ENCODE assay signal across 23 mouse cellular contexts in genomic region chr8:120120951-120121350, GRCm38 (mm10). TPM values are rescaled to one million over a fixed set of nuclear protein-coding genes. Genes with fewer than 3 reads are reported as not detected.
DNase-seq lines count a peak whose midpoint lies in the region; ATAC-seq lines count a peak whose summit lies in the region.
"Had no signal": no experiment of that assay in that cellular context is flagged by ENCODE, and none has a peak within 500 bp of the region (broad histone marks: within the 10 kb centered on the region; RNA-seq: fewer than 3 reads in every experiment).

No protein-coding gene starts in this region.

- H3K27me3 ChIP-seq in heart, embryonic 15.5 days: 0 out of 2 replicates have a peak, but pooled peaks cover 1% of the 10 kb centered on the region
- H3K27me3 ChIP-seq in forebrain, embryonic 10.5 days (ENCODE audit: poor library complexity, severe bottlenecking): peaks cover 38% of the 10 kb centered on the region
- peaks cover 27% of the 10 kb centered on the region for H3K27me3 ChIP-seq in kidney, embryonic 15.5 days
- H3K27me3 ChIP-seq: Patski had no signal

- peaks cover 78% of the 10 kb centered on the region for H3K4me1 ChIP-seq in heart, embryonic 15.5 days (replicated peaks)
- H3K4me1 ChIP-seq in forebrain, embryonic 10.5 days: peaks cover 29% of the 10 kb centered on the region
- H3K4me1 ChIP-seq in kidney, embryonic 15.5 days: peaks cover 27% of the 10 kb centered on the region

- H3K9ac ChIP-seq in heart, embryonic 15.5 days: no peak overlapping the region
- H3K9ac ChIP-seq in kidney, embryonic 15.5 days: no peak overlapping the region
- H3K9ac ChIP-seq: embryonic facial prominence, embryonic 12.5 days; forebrain, embryonic 15.5 days; hindbrain, embryonic 12.5 days; limb, embryonic 12.5 days; liver, embryonic 12.5 days; neural tube, embryonic 15.5 days had no signal

- no peaks in the 10 kb centered on the region for H3K9me3 ChIP-seq in heart, embryonic 15.5 days (replicated peaks)
- 0 out of 2 replicates have a peak, but pooled peaks cover 3% of the 10 kb centered on the region for H3K9me3 ChIP-seq in forebrain, embryonic 10.5 days
- no peaks in the 10 kb centered on the region for H3K9me3 ChIP-seq in kidney, embryonic 15.5 days (replicated peaks)
- H3K9me3 ChIP-seq: embryonic facial prominence, embryonic 12.5 days; forebrain, embryonic 15.5 days; hindbrain, embryonic 12.5 days; limb, embryonic 12.5 days; liver, embryonic 12.5 days; neural tube, embryonic 15.5 days had no signal

- H3K4me3 ChIP-seq in heart, embryonic 15.5 days: no peak overlapping the region
- H3K4me3 ChIP-seq in forebrain, embryonic 10.5 days: no peak overlapping the region
- H3K4me3 ChIP-seq in kidney, embryonic 15.5 days (replicated peaks): no peak overlapping the region
- H3K4me3 ChIP-seq: embryonic facial prominence, embryonic 12.5 days; erythroblast, embryonic 14.5 days; forebrain, embryonic 15.5 days; hindbrain, embryonic 12.5 days; limb, embryonic 12.5 days; liver, embryonic 12.5 days; neural tube, embryonic 15.5 days had no signal

- no peaks in the 10 kb centered on the region for H3K36me3 ChIP-seq in heart, embryonic 15.5 days
- H3K36me3 ChIP-seq in forebrain, embryonic 10.5 days (replicated peaks): no peaks in the 10 kb centered on the region
- H3K36me3 ChIP-seq in kidney, embryonic 15.5 days: no peaks in the 10 kb centered on the region
- H3K36me3 ChIP-seq: embryonic facial prominence, embryonic 12.5 days; forebrain, embryonic 15.5 days; hindbrain, embryonic 12.5 days; limb, embryonic 12.5 days; liver, embryonic 12.5 days; neural tube, embryonic 15.5 days had no signal

- intact Hi-C loops in heart, postnatal 36 days (cut with DNase I): no loop called here

- WGBS in heart, embryonic 15.5 days: 41% methylated on average over 5 of the region's 5 CpGs
- WGBS in forebrain, embryonic 10.5 days: 65% methylated on average over 5 of the region's 5 CpGs
- WGBS in kidney, embryonic 15.5 days: 55% methylated on average over 5 of the region's 5 CpGs

- peak overlapping the region; percentile 24; the same call in 1 of the 2 replicates for H3K4me2 ChIP-seq in heart, embryonic 15.5 days
- H3K4me2 ChIP-seq in kidney, embryonic 15.5 days: no peak overlapping the region
- H3K4me2 ChIP-seq: embryonic facial prominence, embryonic 12.5 days; forebrain, embryonic 15.5 days; hindbrain, embryonic 12.5 days; limb, embryonic 12.5 days; liver, embryonic 12.5 days; neural tube, embryonic 15.5 days had no signal

- DNase-seq in adrenal gland, adult (ENCODE audit: inconsistent age in 2 of 2, low spot score in 1 of 2): peak; percentile 77 to 88
- DNase-seq in adrenal gland, postnatal 4 days (ENCODE audit: low spot score in 2 of 2): no peak
- DNase-seq in heart, postnatal 36 days: no peak
- DNase-seq in NIH3T3 (ENCODE audit: low read depth): peak; percentile 75
- DNase-seq in brain, adult 2 months (ENCODE audit: low read depth, low spot score): peak; percentile 71
- no peak for DNase-seq in forebrain, embryonic 10.5 days (ENCODE audit: extremely low spot score, low spot score)
- DNase-seq: cerebellum, adult 9-11 months; kidney, adult 8-10 months; lung, adult 2 months; right cerebral cortex, postnatal 14 days; spleen, adult 18-20 months; thymus, adult 18-20 months had no signal

- peak overlapping the region; percentile 74 for H3K27ac ChIP-seq in heart, embryonic 15.5 days
- H3K27ac ChIP-seq in forebrain, embryonic 10.5 days: no peak overlapping the region
- H3K27ac ChIP-seq in kidney, embryonic 15.5 days: no peak overlapping the region
- H3K27ac ChIP-seq: embryonic facial prominence, embryonic 12.5 days; forebrain, embryonic 15.5 days; hindbrain, embryonic 12.5 days; limb, embryonic 12.5 days; liver, embryonic 12.5 days; neural tube, embryonic 15.5 days had no signal

- ATAC-seq in heart, embryonic 15.5 days (replicated peaks; ENCODE audit: insufficient number of reproducible peaks, insufficient read depth, low FRiP score, low read depth): no peak
- no peak for ATAC-seq in kidney, embryonic 15.5 days (replicated peaks; ENCODE audit: low FRiP score)
- ATAC-seq: forebrain, embryonic 15.5 days; liver, embryonic 12.5 days; midbrain, embryonic 16.5 days; Patski had no signal

RNA-seq across cellular contexts. Expression of gene 6430548M08Rik, which starts 7.0 kb away (rescaled TPM):
- total RNA-seq in adrenal gland, postnatal 4 days (2021): 10 to 100 TPM; 52.7 to 59.3 TPM
- polyA plus RNA-seq in heart, embryonic 15.5 days (2015; fragmentation: Nextera tagmentation; extraction: Ambion mirVana): 6.6 and 8.3 TPM in 2 replicates
- 10 to 100 TPM; 13.8 to 15.9 TPM for total RNA-seq in heart, postnatal 36 days (2021)
- 3.4 and 3.8 TPM in 2 replicates for polyA plus RNA-seq in forebrain, embryonic 10.5 days (2016; fragmentation: Nextera tagmentation; extraction: Ambion mirVana)
- 5.8 and 6.1 TPM in 2 replicates for polyA plus RNA-seq in kidney, embryonic 15.5 days (2015; fragmentation: Nextera tagmentation; extraction: Ambion mirVana)

RNA-seq across cellular contexts. Expression of gene Zdhhc7, which starts 19.7 kb away (rescaled TPM):
- total RNA-seq in adrenal gland, postnatal 4 days (2021): 10 to 100 TPM; 46.4 to 48.9 TPM
- 30.7 and 38.6 TPM in 2 replicates for polyA plus RNA-seq in heart, embryonic 15.5 days (2015; fragmentation: Nextera tagmentation; extraction: Ambion mirVana)
- total RNA-seq in heart, postnatal 36 days (2021): 10 to 100 TPM; 30.5 to 31.1 TPM
- polyA plus RNA-seq in forebrain, embryonic 10.5 days (2016; fragmentation: Nextera tagmentation; extraction: Ambion mirVana): 28.3 and 30.2 TPM in 2 replicates
- polyA plus RNA-seq in kidney, embryonic 15.5 days (2015; fragmentation: Nextera tagmentation; extraction: Ambion mirVana): 31.9 and 34.3 TPM in 2 replicates

RNA-seq across cellular contexts. Expression of gene Fam92b, which starts 56.3 kb away (rescaled TPM):
- total RNA-seq in adrenal gland, postnatal 4 days (2021): 1 to 10 TPM; 1.6 to 2.3 TPM
- polyA plus RNA-seq in heart, embryonic 15.5 days (2015; fragmentation: Nextera tagmentation; extraction: Ambion mirVana): 0.36 and 0.38 TPM in 2 replicates
- total RNA-seq in heart, postnatal 36 days (2021): not detected
- 2.0 TPM in 2 replicates for polyA plus RNA-seq in forebrain, embryonic 10.5 days (2016; fragmentation: Nextera tagmentation; extraction: Ambion mirVana)
- polyA plus RNA-seq in kidney, embryonic 15.5 days (2015; fragmentation: Nextera tagmentation; extraction: Ambion mirVana): 0.13 TPM in 1 of 2 replicates, not detected in the other
- polyA plus RNA-seq: erythroblast, embryonic 14.5 days; limb, embryonic 12.5 days; liver, embryonic 12.5 days had no signal

Comparison
In these comparisons a context has a peak if more than half of its experiments do, and no peak if none do; other contexts are left out.
1. DNase-seq: peak in adrenal gland, adult (2 of 2), NIH3T3 (single experiment) and brain, adult 2 months (single experiment); none in adrenal gland, postnatal 4 days (0 of 2), heart, postnatal 36 days (0 of 2) and forebrain, embryonic 10.5 days (single experiment).